In the genomic region with DNA sequence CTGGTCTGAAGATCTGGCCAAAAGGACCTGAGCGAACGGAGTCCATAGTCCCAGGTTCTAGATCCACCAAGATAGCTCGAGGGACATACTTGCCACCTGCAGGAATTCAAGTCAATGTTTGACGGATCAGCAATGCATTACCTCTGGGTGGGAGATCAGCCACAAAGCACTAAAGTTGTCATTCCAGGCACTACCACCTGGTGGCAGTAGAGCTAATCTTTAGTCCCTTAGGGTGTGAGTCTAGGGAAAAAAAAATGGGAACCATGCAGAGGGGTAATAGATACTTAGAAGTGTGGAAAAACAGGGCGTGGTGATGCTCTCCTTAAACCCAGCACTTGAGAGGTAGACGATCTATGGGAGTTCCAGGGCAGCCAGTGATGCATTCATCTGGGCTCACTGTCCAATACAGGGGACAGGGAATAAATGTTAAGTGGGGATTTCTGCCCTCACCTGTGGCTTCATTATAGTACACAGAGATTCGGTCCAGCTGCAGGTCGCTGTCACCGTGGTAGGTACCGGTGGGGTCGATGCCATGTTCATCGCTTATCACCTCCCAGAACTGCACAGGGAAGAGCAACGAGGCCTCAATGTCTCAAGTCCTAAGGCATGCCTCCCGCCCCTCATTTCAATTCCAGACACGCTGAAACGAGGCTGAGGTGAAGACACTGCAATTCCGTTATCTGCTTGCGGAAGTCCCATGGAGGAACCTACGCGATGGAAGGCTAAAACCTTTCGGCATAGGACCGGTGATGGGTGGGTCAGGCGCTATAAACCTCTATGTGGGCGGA, we compare ENCODE assay signal across 8 mouse cellular contexts. TPM values are rescaled to one million over a fixed set of nuclear protein-coding genes. Genes with fewer than 3 reads are reported as not detected.
DNase-seq lines count a peak whose midpoint lies in the region; ATAC-seq lines count a peak whose summit lies in the region.

No protein-coding gene starts in this region.

- peak overlapping the region; percentile 84 for H3K4me3 ChIP-seq in hindbrain, embryonic 14.5 days (replicated peaks; ENCODE audit: low read length)

- H3K9me3 ChIP-seq in hindbrain, embryonic 14.5 days (ENCODE audit: control insufficient read depth, low read length), result no peaks in the 10 kb centered on the region

- H3K4me1 ChIP-seq in hindbrain, embryonic 14.5 days (replicated peaks; ENCODE audit: control insufficient read depth, insufficient read depth, low read length), result peaks cover 42% of the 10 kb centered on the region

- H3K36me3 ChIP-seq in hindbrain, embryonic 14.5 days (replicated peaks; ENCODE audit: control insufficient read depth, insufficient read depth), result peaks cover 53% of the 10 kb centered on the region

- peak overlapping the region; percentile 83 for H3K4me2 ChIP-seq in hindbrain, embryonic 14.5 days (replicated peaks)

- WGBS in hindbrain, embryonic 14.5 days, result 8% methylated on average over 24 of the region's 24 CpGs

- ATAC-seq in hindbrain, embryonic 14.5 days (ENCODE audit: low FRiP score), result no peak

- no peaks in the 10 kb centered on the region for H3K27me3 ChIP-seq in hindbrain, embryonic 14.5 days (ENCODE audit: control insufficient read depth, insufficient read depth, low read length)

- peak; percentile 94 for DNase-seq in R1 (ENCODE audit: low read depth, low spot score)
- peak; percentile 88 to 93 for DNase-seq in cerebellum, postnatal 25 days
- peak; percentile 81 to 88 for DNase-seq in frontal cortex, postnatal 14 days (ENCODE audit: low spot score in 2 of 2)
- DNase-seq in hindbrain, embryonic 14.5 days (ENCODE audit: low spot score), result peak; percentile 94
- DNase-seq in left cerebral cortex, adult 11 months (ENCODE audit: low spot score), result peak; percentile 87
- peak; percentile 95 for DNase-seq in lung, postnatal 36 days
- peak; percentile 90 for DNase-seq in right cerebral cortex, adult 18-20 months
- peak; percentile 73 for DNase-seq in urinary bladder, postnatal 25 days (ENCODE audit: low spot score)

- H3K9ac ChIP-seq in hindbrain, embryonic 14.5 days, result peak overlapping the region; percentile 99

- peak overlapping the region; percentile 99 for H3K27ac ChIP-seq in hindbrain, embryonic 14.5 days

RNA-seq across cellular contexts. Expression of a gene that starts 1.7 kb away (rescaled TPM):
- polyA plus RNA-seq in hindbrain, embryonic 14.5 days (2014; fragmentation: Nextera tagmentation; extraction: Ambion mirVana), result 1,664 and 1,709 TPM in 2 replicates

RNA-seq across cellular contexts. Expression of a gene that starts 4.9 kb away (rescaled TPM):
- 9.2 and 10.7 TPM in 2 replicates for polyA plus RNA-seq in hindbrain, embryonic 14.5 days (2014; fragmentation: Nextera tagmentation; extraction: Ambion mirVana)

RNA-seq across cellular contexts. Expression of a gene that starts 13.3 kb away (rescaled TPM):
- polyA plus RNA-seq in hindbrain, embryonic 14.5 days (2014; fragmentation: Nextera tagmentation; extraction: Ambion mirVana), result 86.3 and 96.6 TPM in 2 replicates

RNA-seq across cellular contexts. Expression of a gene that starts 14.9 kb away (rescaled TPM):
- 6.6 and 7.5 TPM in 2 replicates for polyA plus RNA-seq in hindbrain, embryonic 14.5 days (2014; fragmentation: Nextera tagmentation; extraction: Ambion mirVana)

RNA-seq across cellular contexts. Expression of a gene that starts 24.7 kb away (rescaled TPM):
- 18.2 and 20.3 TPM in 2 replicates for polyA plus RNA-seq in hindbrain, embryonic 14.5 days (2014; fragmentation: Nextera tagmentation; extraction: Ambion mirVana)
